Mouse (Mus musculus) adrenal gland, adult 2 months (tissue): ENCODE results near the gene Gpr142. TPM values are rescaled to one million over a fixed set of nuclear protein-coding genes. Genes with fewer than 3 reads are reported as not detected.

Experiments
- DNase-seq: peaks from one replicate; pipeline ENCODE4 v3.0.0; 2021
- polyA plus RNA-seq: library from polyadenylated mRNA; depleted of rRNA; stranded (reverse); fragments of >200 nt; gene quantifications from 2 replicates; pipeline ENCODE4 v1.2.3, GENCODE M21; 2012; rRNA removed
- total RNA-seq, 2 experiments: library from RNA; stranded (reverse); gene quantifications; 2 replicates each; pipeline ENCODE4 v1.2.3; 2021

The Gpr142 gene
- total and polyA plus RNA-seq, 3 experiments = not detected

DNA sequence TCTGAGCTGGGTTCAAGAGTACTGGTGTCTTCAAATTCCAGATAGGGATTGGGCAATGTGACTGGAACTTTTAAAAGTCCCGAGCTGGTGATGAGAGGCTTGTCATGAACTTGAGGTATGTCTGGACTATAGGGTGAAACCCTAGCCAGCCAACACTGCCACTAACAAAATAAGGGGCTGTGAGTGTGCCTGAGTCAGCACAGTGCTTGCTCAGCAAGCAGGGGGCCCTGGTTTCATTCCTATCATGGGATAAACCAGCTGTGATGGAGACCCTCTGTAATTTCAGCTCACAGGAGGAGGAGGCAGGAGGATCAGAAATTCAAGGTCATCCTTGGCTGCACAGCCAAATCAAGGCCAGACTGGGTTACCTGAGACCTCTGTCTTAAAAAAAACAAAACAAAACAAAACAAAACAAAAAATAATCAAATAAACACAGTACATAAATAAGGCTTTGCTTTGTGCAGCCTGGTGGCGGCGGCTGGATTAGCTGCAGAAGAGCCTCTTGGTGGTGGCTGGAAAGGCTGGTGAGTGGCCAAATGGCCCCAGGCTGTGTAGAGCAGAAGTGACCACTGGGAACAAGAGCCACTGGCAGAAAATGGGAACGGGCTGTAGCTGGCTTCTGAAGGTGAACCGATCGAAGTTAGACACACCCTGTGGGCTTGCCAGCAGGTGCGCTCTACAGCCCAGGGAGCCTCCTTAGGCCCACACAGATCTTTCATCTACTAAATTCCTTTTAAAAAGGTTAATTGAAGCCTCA is 45.9 kb downstream of the Gpr142 start:
- DNase-seq = no peak

DNA sequence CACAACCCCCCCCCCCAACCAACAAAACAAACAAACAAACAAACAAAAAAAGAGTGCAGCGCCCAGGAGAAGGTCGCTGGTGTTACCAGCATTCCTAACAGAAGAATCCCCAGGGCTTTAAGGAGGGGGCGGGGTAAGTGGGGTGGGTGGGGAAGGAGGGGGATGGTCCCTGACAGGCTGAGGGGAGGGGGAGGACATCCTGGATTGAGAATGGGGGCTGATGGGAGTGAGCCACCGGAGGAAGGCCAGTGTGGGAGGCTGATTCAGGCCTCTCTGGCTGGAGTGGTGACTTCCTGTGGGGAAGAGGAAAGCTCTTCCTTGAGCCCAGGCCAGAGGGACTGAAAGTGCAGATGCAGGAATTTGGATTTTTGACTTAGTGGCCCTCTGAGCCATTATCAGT is 47.6 kb downstream of the Gpr142 start:
- DNase-seq = no peak

DNA sequence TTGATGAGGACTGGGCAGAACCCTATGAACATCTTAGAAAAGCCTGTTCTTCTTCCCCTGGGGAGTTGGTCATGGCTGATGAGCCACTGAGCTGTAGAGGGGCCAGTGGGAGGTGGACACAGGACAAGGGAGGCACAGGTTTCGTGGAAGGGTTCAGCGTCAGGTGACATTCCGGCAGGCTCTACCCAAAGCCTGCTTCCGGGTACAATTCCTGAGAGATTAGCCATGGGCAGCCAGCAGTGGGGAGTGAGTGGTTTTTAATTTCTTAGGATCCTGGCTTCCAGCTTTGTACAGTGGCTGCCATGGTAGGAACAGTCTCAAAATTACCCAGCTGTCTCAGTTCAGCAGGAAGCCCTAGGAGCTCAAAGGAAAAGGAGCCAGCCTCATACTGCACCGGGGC is 48.3 kb downstream of the Gpr142 start:
- DNase-seq = no peak

DNA sequence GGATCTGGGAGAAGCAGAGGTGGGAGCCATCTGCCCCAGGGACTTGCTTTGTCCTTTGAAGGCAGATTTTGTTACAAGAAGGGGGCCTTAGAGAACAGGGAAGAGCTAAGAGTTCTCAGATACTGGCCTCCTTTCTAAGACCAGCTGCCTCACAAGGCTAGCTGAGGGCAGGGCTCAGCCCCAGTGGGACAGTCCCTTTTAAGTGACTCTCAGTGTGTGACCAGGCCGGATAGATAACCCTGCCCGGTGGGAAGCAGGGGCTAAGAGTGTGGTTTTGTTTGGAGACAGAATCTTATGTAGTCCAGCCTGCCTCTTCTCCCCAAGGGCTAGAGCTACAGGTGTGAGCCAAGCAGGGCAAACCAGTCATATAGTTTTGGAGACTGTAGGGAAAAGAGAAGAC is 50.8 kb downstream of the Gpr142 start:
- no peak for DNase-seq

DNA sequence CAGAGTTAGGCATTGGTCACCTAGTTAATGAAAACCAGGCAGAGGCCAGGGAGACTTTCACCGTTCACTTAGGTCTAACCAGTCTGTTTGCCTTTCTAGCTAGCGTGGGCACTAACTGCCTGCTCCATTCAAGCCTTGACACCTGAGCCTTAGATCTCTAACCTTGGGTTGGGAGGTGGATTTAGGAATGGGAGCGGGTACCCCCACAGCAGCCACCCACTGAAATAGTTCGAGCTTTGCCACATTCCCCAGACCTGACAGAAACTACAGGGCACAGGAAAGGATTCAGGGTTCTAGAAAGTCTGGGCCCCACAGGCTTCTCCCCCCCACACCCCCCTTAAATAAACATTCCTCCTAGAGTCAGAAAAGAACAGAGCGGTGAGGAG is 51.3 kb downstream of the Gpr142 start:
- no peak for DNase-seq

DNA sequence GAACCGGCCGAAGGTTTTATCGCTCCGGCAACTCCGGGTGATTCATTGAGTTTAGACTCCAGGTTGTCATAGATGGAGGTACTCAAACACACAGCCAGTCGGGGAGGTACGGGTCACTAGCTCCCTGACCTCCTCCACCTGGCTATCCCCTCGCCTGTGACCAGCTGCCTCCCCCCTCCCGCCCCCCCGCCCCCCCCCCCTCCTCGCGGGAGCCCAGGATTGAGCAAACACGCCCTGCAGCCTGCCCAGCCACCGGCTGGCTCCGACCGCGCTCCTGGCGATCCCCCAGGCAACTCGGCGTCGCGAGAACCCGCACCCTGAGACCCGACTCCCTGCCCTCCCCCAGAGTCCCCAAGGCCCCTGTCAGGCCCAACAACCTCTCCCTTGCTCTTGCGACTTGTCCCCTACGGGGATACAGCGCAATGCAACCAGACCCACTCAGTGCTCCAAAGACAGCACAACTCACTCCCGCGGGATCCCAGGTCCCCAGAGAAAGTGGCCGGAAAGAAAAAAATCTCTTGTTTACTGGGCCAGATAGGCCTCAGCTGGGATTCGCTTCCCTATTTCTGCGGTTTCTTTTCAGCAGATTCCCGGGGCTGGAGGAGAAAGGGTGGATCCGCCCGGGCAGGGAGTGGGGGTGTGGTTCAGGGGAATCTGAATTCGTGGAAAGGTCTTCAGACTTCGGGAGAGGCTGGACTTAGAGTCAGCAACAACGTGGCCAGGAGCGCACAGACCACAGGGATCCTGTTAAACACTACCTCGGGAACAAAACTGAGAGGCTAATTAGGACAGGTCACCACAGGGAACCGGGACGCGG is 51.9 kb downstream of the Gpr142 start, which contains the start of gene Gprc5c:
Gene Gprc5c (plus strand): TSS at position 701 of the 817 bp plus-strand sequence.
- peak; percentile 41 for DNase-seq

DNA sequence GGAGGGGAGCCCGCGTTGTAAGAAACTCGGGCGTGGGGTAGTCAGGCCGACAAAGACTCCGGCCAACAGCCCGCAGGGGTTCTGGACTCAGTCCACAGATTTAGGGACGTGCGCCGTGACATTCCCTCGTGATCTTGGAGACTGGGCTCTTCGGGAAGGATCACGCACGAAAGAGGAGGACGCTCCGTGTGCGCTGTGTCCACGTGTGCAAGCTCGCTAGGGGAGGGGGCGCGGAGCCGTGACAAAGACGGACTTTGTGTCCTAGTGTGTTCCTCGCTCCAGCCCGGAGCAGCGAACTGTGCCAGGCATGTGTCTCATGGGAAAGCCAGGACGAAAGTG is 52.5 kb downstream of the Gpr142 start:
- DNase-seq = no peak

DNA sequence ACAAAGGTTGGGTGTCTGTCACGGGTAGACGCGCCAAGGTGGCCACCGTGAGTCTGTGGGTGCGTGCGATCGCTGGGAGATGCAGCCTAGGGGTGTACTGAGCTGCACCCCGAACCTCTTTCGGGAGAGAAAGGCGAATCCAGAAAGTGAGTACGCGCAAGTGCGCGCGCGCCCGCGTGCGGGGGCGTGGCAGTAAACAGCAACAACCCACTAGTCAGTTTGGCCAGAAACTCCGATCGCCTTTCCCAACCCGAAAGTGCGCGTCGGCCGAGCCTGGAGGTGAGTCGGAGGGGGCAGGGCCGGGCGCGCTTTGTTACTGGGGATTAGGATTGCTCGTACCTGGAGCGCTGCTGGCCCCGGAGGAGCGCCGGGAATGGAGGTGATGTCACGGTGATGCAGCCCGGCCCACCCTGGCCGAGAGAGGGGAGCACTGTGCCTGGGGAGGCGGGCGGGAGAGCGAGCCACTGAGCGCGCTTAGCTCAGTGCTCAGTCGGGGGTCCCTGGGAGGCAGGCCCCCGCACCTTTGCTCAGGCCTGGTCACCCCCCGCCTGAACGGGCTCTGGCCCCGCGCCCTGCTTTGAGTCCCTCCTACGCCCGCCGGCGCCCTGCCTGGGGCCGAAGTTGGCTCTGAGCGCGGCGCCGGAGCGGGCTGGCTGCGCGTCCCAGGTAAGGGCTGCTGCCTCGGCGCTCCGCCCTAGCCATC is 53.0 kb downstream of the Gpr142 start:
- DNase-seq = peak; percentile 80

DNA sequence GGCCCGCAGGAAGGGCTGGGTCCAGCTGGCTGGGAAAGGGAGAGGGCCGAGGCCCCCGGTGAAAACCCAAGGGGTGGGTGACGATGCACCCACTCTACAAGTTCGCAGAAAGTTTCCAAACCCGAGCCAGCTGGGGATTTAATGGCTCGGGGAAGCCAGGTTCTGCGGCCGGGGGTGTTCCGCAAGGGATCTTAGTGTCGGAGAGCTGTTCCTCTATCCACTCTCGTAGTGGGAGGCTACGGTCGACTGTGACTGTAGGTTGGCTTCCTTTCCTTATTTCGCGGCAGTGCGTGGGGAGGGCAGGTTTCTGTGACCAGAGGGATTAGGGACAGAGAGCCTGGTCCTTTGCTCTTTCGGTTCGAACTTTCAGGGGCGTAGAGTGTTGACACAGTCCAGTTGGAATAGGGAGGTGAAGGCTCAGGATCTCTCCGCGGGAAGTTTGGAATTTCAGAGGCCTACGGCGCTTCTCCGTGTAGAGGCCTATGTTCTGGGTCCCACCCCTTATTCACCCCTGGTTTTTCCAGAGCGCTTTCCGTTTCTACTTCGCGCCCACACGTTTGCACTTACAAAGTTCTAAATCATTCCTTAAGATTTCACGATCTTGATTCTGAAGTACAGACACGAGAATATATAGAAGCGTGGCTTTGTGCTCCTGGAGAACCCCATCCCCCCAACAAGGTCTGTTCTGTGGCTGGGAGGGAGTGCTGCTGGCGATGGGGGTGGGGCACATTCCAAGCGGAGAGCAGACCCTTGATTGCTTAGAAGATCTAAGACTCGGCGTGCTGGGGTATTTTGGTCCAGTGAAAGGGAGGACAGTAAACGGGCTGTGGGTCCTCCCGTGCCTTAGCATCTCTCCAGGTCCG is 53.8 kb downstream of the Gpr142 start:
- no peak for DNase-seq

DNA sequence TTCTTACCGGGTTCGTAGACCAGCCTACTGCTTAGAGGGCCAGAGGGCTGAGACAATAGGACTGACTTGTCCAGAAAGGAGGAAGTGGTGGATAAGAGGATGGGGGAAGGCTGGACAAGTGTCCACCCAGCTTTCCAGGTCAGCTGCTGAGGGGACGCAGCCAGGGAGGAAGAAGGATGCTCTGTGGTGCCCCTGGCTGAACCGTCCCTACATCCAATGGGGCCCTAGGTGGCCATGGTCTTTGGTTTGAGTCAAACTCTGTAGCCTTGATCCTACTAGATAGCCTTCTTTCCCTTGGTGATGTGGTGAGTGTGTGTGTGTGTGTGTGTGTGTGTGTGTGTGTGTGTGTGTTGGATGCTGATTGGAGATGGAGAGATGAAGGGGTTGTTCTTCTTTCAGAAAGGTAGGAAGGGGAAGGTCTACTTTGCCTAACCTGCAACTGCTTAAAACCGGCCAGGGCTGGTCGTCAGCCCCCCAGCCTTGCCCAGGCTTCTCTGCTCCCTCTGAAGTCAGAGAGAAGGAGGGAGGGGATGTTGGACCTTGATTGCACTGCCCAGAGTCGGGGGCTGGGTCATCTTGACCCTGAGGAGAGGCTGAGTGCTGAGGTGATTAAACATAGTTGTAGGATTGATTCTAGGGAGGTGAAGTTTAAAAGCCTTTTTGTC is 54.6 kb downstream of the Gpr142 start:
- no peak for DNase-seq

DNA sequence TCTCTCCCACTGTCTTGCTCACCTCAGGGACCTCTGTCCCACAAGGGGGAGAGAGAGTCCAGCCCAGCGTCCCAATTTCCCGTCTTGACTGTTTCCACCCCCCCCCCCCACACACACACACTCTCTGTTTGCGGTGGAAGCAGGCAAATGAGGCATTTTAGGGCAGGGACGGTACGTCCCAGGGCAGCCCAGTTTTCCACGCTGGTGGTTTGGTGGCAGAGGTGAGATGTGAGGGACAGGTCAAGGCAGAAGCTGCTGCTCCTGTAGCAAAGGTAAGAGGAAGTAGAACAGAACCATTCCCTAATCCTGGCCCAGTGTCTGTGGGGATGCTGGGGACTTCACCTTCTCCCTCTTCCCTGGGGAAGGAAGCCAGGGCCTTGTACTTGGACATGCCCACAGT is 55.9 kb downstream of the Gpr142 start:
- no peak for DNase-seq

DNA sequence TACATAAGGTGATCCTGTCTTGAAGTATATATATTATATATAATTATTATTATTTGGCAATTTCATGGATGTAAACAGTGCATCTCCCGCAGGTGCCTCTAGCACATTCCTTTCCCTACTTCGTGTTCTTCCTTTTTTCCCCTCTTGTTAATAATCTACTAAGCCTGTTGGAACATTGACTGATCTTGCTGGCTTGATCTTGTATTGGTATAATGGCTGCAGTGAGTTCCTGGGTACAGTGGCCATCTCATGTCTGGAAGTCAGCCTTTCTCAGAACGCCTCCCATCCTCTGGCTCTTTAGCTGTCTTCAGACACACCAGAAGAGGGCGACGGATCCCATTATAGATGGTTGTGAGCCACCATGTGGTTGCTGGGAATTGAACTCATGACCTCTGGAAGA is 57.4 kb downstream of the Gpr142 start:
- DNase-seq = no peak

Other genes starting within 250 kb of the Gpr142 start
- gene Rpl38, start 130.4 kb upstream of the Gpr142 start, total RNA-seq = 1,000 to 10,000 TPM; 1,183 to 1,186 TPM
- gene Rpl38, start 130.4 kb upstream of the Gpr142 start, polyA plus RNA-seq = 64.3 and 68.3 TPM in 2 replicates
- 100 to 1,000 TPM in 1 of 2 experiments, 10 to 100 TPM in 1; 70.3 to 115 TPM for gene Ttyh2, start 123.5 kb upstream of the Gpr142 start, total RNA-seq
- 135 and 182 TPM in 2 replicates for gene Ttyh2, start 123.5 kb upstream of the Gpr142 start, polyA plus RNA-seq
- under 1 TPM; 0.17 to 0.58 TPM for gene Dnaic2, start 71.5 kb upstream of the Gpr142 start, total RNA-seq
- 0.49 and 0.85 TPM in 2 replicates for gene Dnaic2, start 71.5 kb upstream of the Gpr142 start, polyA plus RNA-seq
- gene Kif19a, start 33.5 kb upstream of the Gpr142 start, total RNA-seq = under 1 TPM; 0.48 to 0.66 TPM
- gene Kif19a, start 33.5 kb upstream of the Gpr142 start, polyA plus RNA-seq = 0.48 and 1.3 TPM in 2 replicates
- gene Btbd17, start 3.0 kb upstream of the Gpr142 start, total RNA-seq = not detected
- 0.24 and 0.32 TPM in 2 replicates for gene Btbd17, start 3.0 kb upstream of the Gpr142 start, polyA plus RNA-seq
- 1 to 10 TPM; 4.0 to 7.1 TPM for gene Gprc5c, start 52.2 kb downstream of the Gpr142 start, total RNA-seq
- gene Gprc5c, start 52.2 kb downstream of the Gpr142 start, polyA plus RNA-seq = 5.2 and 7.6 TPM in 2 replicates
- gene Cd300a, start 91.1 kb downstream of the Gpr142 start, total RNA-seq = 1 to 10 TPM; 1.5 TPM
- 0.80 and 0.81 TPM in 2 replicates for gene Cd300a, start 91.1 kb downstream of the Gpr142 start, polyA plus RNA-seq
- gene Cd300lb, start 135.5 kb downstream of the Gpr142 start, total RNA-seq = 1 to 10 TPM in 1 of 2 experiments, under 1 TPM in 1; 0.86 to 1.1 TPM
- gene Cd300lb, start 135.5 kb downstream of the Gpr142 start, polyA plus RNA-seq = 0.42 and 0.46 TPM in 2 replicates
- gene Cd300c, start 170.2 kb downstream of the Gpr142 start, total RNA-seq = not detected
- 0.58 TPM in 1 of 2 replicates, not detected in the other for gene Cd300c, start 170.2 kb downstream of the Gpr142 start, polyA plus RNA-seq
- gene Cd300ld, start 191.0 kb downstream of the Gpr142 start, total RNA-seq = 1 to 10 TPM in 1 of 2 experiments, under 1 TPM in 1; 0.89 to 2.7 TPM
- gene Cd300ld, start 191.0 kb downstream of the Gpr142 start, polyA plus RNA-seq = 0.45 and 0.64 TPM in 2 replicates
- 1 to 10 TPM; 3.5 to 5.5 TPM for gene Cd300c2, start 203.0 kb downstream of the Gpr142 start, total RNA-seq
- gene Cd300c2, start 203.0 kb downstream of the Gpr142 start, polyA plus RNA-seq = 3.7 and 3.8 TPM in 2 replicates
- gene Cd300ld2, start 217.3 kb downstream of the Gpr142 start, total RNA-seq = not detected
- gene Cd300ld2, start 217.3 kb downstream of the Gpr142 start, polyA plus RNA-seq = 0.56 TPM in 1 of 2 replicates, not detected in the other
- gene Cd300ld4, start 228.1 kb downstream of the Gpr142 start, total RNA-seq = not detected
- 0.21 TPM in 1 of 2 replicates, not detected in the other for gene Cd300ld4, start 228.1 kb downstream of the Gpr142 start, polyA plus RNA-seq
- 1 to 10 TPM; 5.0 to 8.0 TPM for gene Cd300ld5, start 238.8 kb downstream of the Gpr142 start, total RNA-seq
- gene Cd300ld5, start 238.8 kb downstream of the Gpr142 start, polyA plus RNA-seq = 0.49 and 0.68 TPM in 2 replicates
- 10 to 100 TPM in 1 of 2 experiments, 1 to 10 TPM in 1; 4.0 to 10.5 TPM for gene Cd300ld3, start 249.5 kb downstream of the Gpr142 start, total RNA-seq
- 10.6 and 11.2 TPM in 2 replicates for gene Cd300ld3, start 249.5 kb downstream of the Gpr142 start, polyA plus RNA-seq